Mouse (Mus musculus) heart, adult 2 months (tissue): ENCODE measurements around the gene Pttg1ip.
A peak's percentile ranks its signal among the peaks of the same experiment; 100 is the strongest.

Experiments
- CTCF ChIP-seq: fragments of 200-600 bp; IDR thresholded peaks from 2 replicates; pipeline ENCODE4 v1.8.1; 2022; ENCODE audit warnings: antibody characterized with exemption, mild to moderate bottlenecking, moderate library complexity
- EP300 ChIP-seq: fragments of 200-500 bp; IDR thresholded peaks from 2 replicates; pipeline ENCODE4 v1.6.1; 2011; ENCODE audit warnings: low read depth, low read length, control low read depth; ENCODE audit not compliant: insufficient read depth
- POLR2A ChIP-seq: fragments of 200-500 bp; IDR thresholded peaks from 2 replicates; pipeline ENCODE4 v1.6.1; 2011; ENCODE audit warnings: mild to moderate bottlenecking, low read depth, low read length, control low read depth; ENCODE audit not compliant: insufficient read depth

DNA sequence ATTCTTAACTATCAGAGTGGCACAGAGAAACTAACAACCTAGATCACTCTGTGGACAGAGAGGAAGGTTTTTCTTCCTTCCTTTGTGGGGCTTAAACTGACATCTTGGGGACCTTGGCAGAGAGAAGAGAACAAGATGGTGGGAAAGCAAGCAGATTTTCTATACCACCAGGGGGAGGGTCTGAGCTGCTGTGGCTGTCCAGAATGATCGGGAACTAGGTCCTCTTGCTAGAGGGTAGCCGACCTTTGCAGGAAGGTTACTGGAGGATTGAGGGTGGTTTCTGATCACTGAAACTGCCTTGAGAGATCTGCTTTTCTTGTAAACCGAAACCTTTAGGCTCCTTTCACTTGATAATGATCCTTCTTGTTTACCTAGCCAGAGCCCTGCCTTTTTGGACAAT lies 9.3 kb upstream of the Pttg1ip start:
- TF ChIP-seq POLR2A (no peak), CTCF (peak; percentile 52), EP300 (no peak)
